Mouse (Mus musculus): Measurements from ENCODE around the gene Zc3h4.

GRCm38 (mm10) chr7:16399820-16400688 lies 656 bp upstream of the Zc3h4 start:
- TF ChIP-seq POLR2A (IDR thresholded peaks at IDR 0.05; ENCODE audit: low read depth, low read length) = peak; percentile 41
- TF ChIP-seq CTCF (IDR thresholded peaks at IDR 0.05; ENCODE audit: extremely low read depth, insufficient read depth, insufficient read length, insufficient replicate concordance) = no peak
